Mouse (Mus musculus) layer of hippocampus, adult 2 months (tissue): ENCODE results near the gene Neurod2. TPM values are rescaled to one million over a fixed set of nuclear protein-coding genes. Genes with fewer than 3 reads are reported as not detected.

Source experiments
- DNase-seq, 2 experiments: peaks; one replicate each; pipeline ENCODE4 v3.0.0; 2022; ENCODE audit warnings: low spot score in 2 of 2
- H3K27ac ChIP-seq: fragments of 200-600 bp; 2 replicates; pipeline ENCODE4 v1.8.1; 2022
- H3K4me3 ChIP-seq: fragments of 200-600 bp; 2 replicates; pipeline ENCODE4 v1.8.1; 2022; ENCODE audit warnings: mild to moderate bottlenecking
- CTCF ChIP-seq: fragments of 200-600 bp; conservative IDR thresholded peaks from 2 replicates; pipeline ENCODE4 v1.8.1; 2022; ENCODE audit warnings: antibody characterized with exemption, mild to moderate bottlenecking, moderate library complexity
- total RNA-seq, 2 experiments: library from RNA; stranded (reverse); gene quantifications; 2 replicates each; pipeline ENCODE4 v1.2.3; 2021

Gene Neurod2
- total RNA-seq, 2 experiments from 2014 or later = 163 to 165 TPM

GRCm38 (mm10) chr11:98335250-98335649, 5.8 kb upstream of the Neurod2 start:
- Histone ChIP-seq H3K4me3 (no peak overlapping the region), H3K27ac (no peak overlapping the region)
- DNase-seq = no peak
- TF ChIP-seq CTCF = no peak

DNA sequence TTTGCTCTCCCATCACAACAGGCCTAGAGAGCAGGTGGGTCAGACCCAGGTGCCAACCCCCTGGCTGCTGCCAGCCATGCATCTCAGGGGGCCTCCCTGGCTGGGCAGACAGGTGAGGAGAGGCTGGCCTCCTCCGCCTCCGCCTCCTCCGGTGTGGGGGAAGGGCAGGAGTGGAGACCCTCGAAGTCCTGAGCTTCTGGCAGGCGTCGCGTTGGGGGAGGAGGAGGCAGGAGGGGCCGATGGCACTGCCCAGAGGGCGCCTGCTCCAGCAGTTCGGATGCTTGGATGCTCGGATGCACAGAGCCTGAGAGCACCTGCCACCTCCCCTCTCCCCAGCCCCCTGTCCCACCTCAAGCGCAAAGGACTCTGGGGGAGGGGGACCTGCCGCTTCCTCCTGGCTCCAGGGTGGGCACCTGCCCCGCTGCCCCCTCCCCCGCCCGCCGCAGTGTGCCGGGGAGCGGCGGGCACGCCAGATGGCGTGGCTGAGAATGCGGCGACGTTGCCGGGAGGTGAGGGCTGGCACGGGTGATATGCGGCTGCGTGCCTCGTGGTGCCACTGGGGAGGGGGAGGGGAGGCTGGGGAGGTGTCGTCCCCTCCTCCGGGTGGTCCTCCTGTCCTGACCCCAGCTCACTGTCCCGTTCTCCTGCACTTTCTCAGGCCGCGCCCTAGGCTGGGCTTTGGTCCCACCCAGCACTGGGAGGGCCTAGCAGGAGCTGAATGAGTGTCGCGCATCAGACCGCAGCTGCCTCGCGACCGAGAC, 4.7 kb upstream of the Neurod2 start:
- TF ChIP-seq CTCF = no peak
- no peak for DNase-seq
- Histone ChIP-seq H3K27ac (peak overlapping the region; percentile 94), H3K4me3 (peak overlapping the region; percentile 53)

DNA sequence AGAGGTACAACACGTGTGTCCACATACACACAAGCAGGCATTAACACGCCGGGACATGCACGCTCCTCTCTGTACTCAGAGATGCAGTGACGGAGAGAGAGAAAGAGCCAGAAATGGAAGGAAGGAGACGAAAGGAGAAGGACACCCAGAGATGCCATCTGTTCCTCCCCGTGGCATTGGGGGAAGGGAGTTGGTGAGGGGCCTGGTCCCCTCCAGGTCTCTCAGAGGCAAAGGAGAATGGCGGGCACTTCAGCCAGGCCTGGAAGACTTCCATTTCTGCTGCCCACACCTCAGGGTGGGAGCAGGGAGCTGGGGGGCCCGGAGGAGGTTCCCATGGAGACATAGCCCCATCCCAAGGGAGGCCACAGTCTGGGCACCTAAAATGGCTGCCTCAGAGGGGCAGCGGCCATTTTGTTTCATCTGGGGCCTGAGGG, 3.8 kb upstream of the Neurod2 start:
- H3K27ac ChIP-seq = peak overlapping the region; percentile 94
- no peak overlapping the region for H3K4me3 ChIP-seq
- no peak for DNase-seq
- no peak for TF ChIP-seq CTCF

GRCm38 (mm10) chr11:98332841-98333240, 3.4 kb upstream of the Neurod2 start:
- no peak for DNase-seq
- no peak for TF ChIP-seq CTCF
- Histone ChIP-seq H3K4me3 (no peak overlapping the region), H3K27ac (peak overlapping the region; percentile 94)

DNA sequence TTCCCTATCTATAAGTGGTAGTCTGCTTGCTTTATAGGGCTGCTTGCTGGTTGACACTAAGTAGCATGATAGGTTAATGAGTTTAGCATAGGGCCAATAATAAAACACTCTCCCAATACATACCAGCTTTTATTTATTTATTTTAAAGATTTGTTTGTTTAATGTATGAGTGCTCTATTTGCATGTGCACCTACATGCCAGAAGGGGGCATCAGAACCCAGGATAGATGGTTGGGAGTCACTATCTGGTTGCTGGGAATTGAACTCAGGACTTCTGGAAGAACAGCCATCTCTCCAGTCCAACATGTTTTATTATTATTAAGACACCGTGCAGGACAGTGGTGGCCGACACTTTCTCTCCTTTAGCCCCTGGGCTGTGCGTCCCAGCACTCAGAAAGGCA, 2.7 kb upstream of the Neurod2 start:
- Histone ChIP-seq H3K27ac (no peak overlapping the region; the same call in 1 of the 2 replicates), H3K4me3 (no peak overlapping the region)
- TF ChIP-seq CTCF = peak; percentile 52
- no peak for DNase-seq

DNA sequence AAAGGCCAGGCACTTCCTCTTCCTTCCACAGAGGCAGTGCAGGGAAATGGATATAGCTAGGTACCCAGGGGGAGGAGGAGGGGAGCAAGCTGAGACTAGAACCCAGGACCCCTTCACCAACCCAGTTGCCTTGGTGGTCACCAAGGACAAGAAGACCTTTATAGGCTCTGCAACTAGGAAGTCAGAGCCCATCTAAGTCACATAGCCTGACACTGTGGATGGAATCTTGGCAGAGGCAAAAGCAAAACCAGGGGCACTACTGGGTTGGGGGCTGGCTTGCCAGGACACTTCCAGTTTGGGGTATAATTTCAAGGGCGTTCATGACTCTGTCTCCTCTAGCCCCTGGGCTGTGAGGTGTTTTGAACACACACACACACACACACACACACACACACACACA, 2.0 kb upstream of the Neurod2 start:
- no peak overlapping the region for H3K4me3 ChIP-seq
- TF ChIP-seq CTCF = no peak
- H3K27ac ChIP-seq = no peak overlapping the region
- no peak for DNase-seq

- H3K27ac ChIP-seq = no peak overlapping the region
- no peak overlapping the region for H3K4me3 ChIP-seq
- DNase-seq = no peak
- TF ChIP-seq CTCF = no peak
Observed at GRCm38 (mm10) chr11:98330745-98331204, 1.3 kb upstream of the Neurod2 start.

- no peak for TF ChIP-seq CTCF
- Histone ChIP-seq H3K4me3 (peak overlapping the region; percentile 15; the same call in 1 of the 2 replicates), H3K27ac (peak overlapping the region; percentile 97)
- DNase-seq = no peak
Observed at GRCm38 (mm10) chr11:98329960-98330744, 704 bp upstream of the Neurod2 start.

DNA sequence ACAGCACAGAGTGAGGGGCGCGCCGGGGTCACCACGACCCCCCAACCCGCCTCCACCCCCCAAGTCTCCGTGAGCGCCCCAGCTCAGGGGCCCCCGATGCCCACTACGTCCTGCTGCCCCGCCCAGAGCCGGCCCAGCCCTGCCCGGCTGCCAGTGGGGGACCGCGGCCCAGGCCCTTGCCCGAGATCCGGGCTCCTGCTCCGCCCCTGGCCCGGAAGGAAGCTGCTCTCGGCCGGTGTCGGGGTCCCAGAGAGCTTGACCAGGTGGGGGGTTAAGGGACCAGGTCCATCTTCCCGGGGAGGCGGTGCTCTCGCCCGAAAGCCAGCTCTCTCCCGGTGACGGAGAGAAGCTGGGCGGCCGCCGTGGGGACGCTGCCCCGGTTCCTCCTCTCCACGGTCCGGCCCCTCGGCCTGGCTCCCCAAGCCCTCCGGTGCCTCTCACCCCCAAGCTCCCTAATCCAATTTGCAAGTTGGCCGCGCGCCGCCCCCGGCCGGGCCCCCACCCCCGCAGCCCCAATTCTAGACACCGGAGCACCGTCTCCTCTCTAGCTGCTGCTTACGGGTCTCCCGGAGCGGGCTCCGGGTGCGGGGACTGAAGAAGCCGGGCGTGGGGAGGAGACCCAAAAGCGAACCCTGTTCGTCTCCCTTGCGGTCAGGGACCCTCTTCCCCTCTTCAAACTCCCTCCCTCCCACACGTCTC, 928 bp downstream of the Neurod2 start:
- TF ChIP-seq CTCF = no peak
- DNase-seq = peak in 1 of 2 experiments; percentile 35
- Histone ChIP-seq H3K27ac (peak overlapping the region; percentile 97), H3K4me3 (peak overlapping the region; percentile 71)

DNA sequence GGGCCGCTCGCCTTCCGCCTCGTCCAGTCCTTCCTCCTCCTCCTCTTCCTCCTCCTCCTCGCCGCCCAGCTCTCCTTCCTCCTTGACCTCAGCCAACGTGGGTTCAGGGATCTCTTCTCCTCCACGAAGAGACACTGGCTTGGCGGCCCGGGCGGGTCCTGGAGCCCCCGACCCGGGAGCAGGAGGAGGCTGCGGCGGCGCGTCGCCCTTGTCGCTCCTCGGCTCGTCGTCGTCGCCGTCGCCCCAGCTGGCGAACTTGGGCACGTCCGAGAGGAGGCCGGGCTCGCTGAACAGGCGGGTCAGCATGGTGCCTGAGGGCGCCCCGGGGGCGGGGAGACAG, 1.4 kb downstream of the Neurod2 start:
- no peak for DNase-seq
- no peak for TF ChIP-seq CTCF
- H3K27ac ChIP-seq = peak overlapping the region; percentile 97

DNA sequence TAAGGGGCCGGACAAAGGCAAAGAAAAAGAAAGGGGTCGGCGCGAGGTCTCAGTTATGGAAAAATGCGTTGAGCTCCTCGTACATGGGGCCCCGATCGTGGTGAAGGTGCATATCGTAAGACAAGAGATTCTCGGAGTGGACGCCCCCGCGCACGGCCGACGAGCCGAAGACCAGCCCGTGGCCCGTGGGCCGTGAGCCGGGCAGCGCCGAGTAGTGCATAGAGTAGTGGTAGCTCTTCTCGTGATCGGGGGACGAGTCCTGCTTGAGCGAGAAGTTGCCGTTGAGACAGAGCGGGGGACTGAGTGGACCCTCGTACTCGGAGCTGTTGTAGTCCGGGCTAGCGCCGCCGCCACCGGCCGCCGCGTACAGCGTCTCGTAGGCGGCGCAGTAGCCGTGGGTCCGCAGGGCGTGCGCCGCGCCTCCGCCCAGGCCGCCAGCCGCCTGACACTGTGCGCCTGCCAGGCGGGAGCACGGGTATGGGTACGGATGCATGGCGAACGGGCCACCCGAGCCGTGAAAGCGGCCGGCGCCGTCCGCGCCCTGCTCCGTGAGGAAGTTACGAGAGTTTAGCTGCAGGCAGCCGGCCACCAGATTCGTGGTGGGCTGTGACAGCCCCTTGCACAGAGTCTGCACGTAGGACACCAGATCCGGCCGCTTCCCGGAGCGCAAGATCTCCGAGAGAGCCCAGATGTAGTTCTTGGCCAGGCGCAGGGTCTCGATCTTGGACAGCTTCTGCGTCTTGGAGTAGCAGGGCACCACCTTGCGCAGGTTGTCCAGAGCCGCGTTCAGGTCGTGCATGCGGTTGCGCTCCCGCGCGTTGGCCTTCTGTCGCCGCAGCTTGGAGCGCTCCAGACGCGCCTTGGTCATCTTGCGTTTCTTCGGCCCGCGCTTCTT, 2.1 kb downstream of the Neurod2 start:
- no peak for TF ChIP-seq CTCF
- H3K4me3 ChIP-seq = peak overlapping the region; percentile 71
- H3K27ac ChIP-seq = peak overlapping the region; percentile 97
- no peak for DNase-seq

More for the DNA sequence above, 1.4 kb downstream of the Neurod2 start:
- peak overlapping the region; percentile 71 for H3K4me3 ChIP-seq

GRCm38 (mm10) chr11:98326741-98327135, 2.7 kb downstream of the Neurod2 start:
- Histone ChIP-seq H3K4me3 (peak overlapping the region; percentile 71), H3K27ac (peak overlapping the region; percentile 97)
- no peak for TF ChIP-seq CTCF
- no peak for DNase-seq
